Mouse (Mus musculus) MEL (cell line): ENCODE measurements around the gene Dse. TPM values are rescaled to one million over a fixed set of nuclear protein-coding genes. Genes with fewer than 3 reads are reported as not detected.

Experiments
- DNase-seq: peaks from one replicate; pipeline ENCODE4 v3.0.0; 2011; ENCODE audit warnings: low read depth, low spot score
- H3K27ac ChIP-seq: 2 replicates; pipeline ENCODE4 v1.5.1; 2012; ENCODE audit warnings: low read depth, mild to moderate bottlenecking, control low read depth, low read length, moderate library complexity; ENCODE audit not compliant: control insufficient read depth
- H3K27me3 ChIP-seq, 2 experiments: fragments of 150-350 bp in 1 of 2; sonication (generic) in 1 of 2; 2 replicates each; pipeline ENCODE4 v1.6.1; 2012; ENCODE audit warnings: low read length in 2 of 2, mild to moderate bottlenecking in 2 of 2, improper control_type of control experiment in 1 of 2, moderate library complexity in 1 of 2; ENCODE audit not compliant: insufficient read depth in 2 of 2, control insufficient read depth in 1 of 2
- H3K36me3 ChIP-seq, 2 experiments: 2 replicates each; pipeline ENCODE4 v1.6.1; 2012 to 2014; ENCODE audit warnings: low read length in 2 of 2, improper control_type of control experiment in 1 of 2, inconsistent platforms in 1 of 2, mild to moderate bottlenecking in 1 of 2; ENCODE audit not compliant: insufficient read depth in 2 of 2, control insufficient read depth in 1 of 2
- H3K4me1 ChIP-seq, 2 experiments: fragments of 150-350 bp in 1 of 2; sonication (generic) in 1 of 2; 2 replicates each; pipeline ENCODE4 v1.6.1; 2012; ENCODE audit warnings: low read length in 2 of 2, improper control_type of control experiment in 1 of 2, mild to moderate bottlenecking in 1 of 2; ENCODE audit not compliant: insufficient read depth in 2 of 2, control insufficient read depth in 1 of 2
- H3K4me3 ChIP-seq, 2 experiments: fragments of 150-350 bp in 1 of 2; sonication (generic) in 1 of 2; 2 replicates each; pipeline ENCODE4 v1.5.1; 2012; ENCODE audit warnings: low read depth in 2 of 2, low read length in 2 of 2, mild to moderate bottlenecking in 2 of 2, moderate library complexity in 2 of 2, control low read depth in 1 of 2, improper control_type of control experiment in 1 of 2; ENCODE audit not compliant: control insufficient read depth in 1 of 2, insufficient read depth in 1 of 2
- H3K79me2 ChIP-seq: 2 replicates; pipeline ENCODE4 v1.6.1; 2012; ENCODE audit warnings: mild to moderate bottlenecking, low read length, moderate library complexity; ENCODE audit not compliant: control insufficient read depth, poor library complexity, insufficient read depth
- H3K9ac ChIP-seq: 2 replicates; pipeline ENCODE4 v1.6.1; 2012; ENCODE audit warnings: low read depth, mild to moderate bottlenecking, control low read depth, low read length, moderate library complexity; ENCODE audit not compliant: control insufficient read depth, poor library complexity, severe bottlenecking
- H3K9me3 ChIP-seq: fragments of 150-350 bp; sonication (generic); replicated peaks from 2 replicates; pipeline ENCODE4 v1.6.1; 2012; ENCODE audit warnings: mild to moderate bottlenecking, low read length, improper control_type of control experiment, moderate library complexity; ENCODE audit not compliant: insufficient read depth
- CHD1 ChIP-seq: IDR thresholded peaks from 2 replicates; pipeline ENCODE4 v1.6.1; 2012; ENCODE audit warnings: low read depth, mild to moderate bottlenecking, inconsistent platforms, low read length, improper control_type of control experiment
- CHD2 ChIP-seq: IDR thresholded peaks from 2 replicates; pipeline ENCODE4 v1.6.1; 2011; ENCODE audit warnings: low read length, improper control_type of control experiment
- CTCF ChIP-seq, 3 experiments: IDR thresholded peaks in 2 of 3; conservative IDR thresholded peaks in 1 of 3; 2 replicates each; pipeline ENCODE4 v1.5.1; 2011 to 2012; ENCODE audit warnings: low read length in 3 of 3, low read depth in 2 of 3, mild to moderate bottlenecking in 2 of 3, improper control_type of control experiment in 1 of 3, inconsistent platforms in 1 of 3, mixed read lengths in 1 of 3, moderate library complexity in 1 of 3; ENCODE audit not compliant: control insufficient read depth in 1 of 3, insufficient read depth in 1 of 3, poor library complexity in 1 of 3, severe bottlenecking in 1 of 3
- E2F4 ChIP-seq: IDR thresholded peaks from 2 replicates; pipeline ENCODE4 v1.6.1; 2011; ENCODE audit warnings: low read depth, low read length, improper control_type of control experiment, borderline replicate concordance
- EP300 ChIP-seq, 2 experiments: IDR thresholded peaks; 2 replicates each; pipeline ENCODE4 v1.6.1; 2011; ENCODE audit warnings: improper control_type of control experiment in 2 of 2, low read length in 2 of 2, low read depth in 1 of 2, mild to moderate bottlenecking in 1 of 2
- ETS1 ChIP-seq: IDR thresholded peaks from 2 replicates; pipeline ENCODE4 v1.6.1; 2012; ENCODE audit warnings: low read depth, mild to moderate bottlenecking, inconsistent platforms, low read length, improper control_type of control experiment, moderate library complexity
- GABPA ChIP-seq: IDR thresholded peaks from 2 replicates; pipeline ENCODE4 v1.6.1; 2012; ENCODE audit warnings: low read depth, mild to moderate bottlenecking, inconsistent platforms, low read length, improper control_type of control experiment, moderate library complexity
- GATA1 ChIP-seq: IDR thresholded peaks from 2 replicates; pipeline ENCODE4 v1.6.1; 2011; ENCODE audit warnings: low read depth, low read length, improper control_type of control experiment
- HCFC1 ChIP-seq: IDR thresholded peaks from 2 replicates; pipeline ENCODE4 v1.6.1; 2012; ENCODE audit warnings: low read depth, mild to moderate bottlenecking, inconsistent platforms, low read length, improper control_type of control experiment, moderate library complexity
- JUND ChIP-seq: IDR thresholded peaks from 2 replicates; pipeline ENCODE4 v1.6.1; 2011; ENCODE audit warnings: low read depth, mild to moderate bottlenecking, improper control_type of control experiment, low read length
- KAT2A ChIP-seq: conservative IDR thresholded peaks from 2 replicates; pipeline ENCODE4 v1.6.1; 2012; ENCODE audit warnings: low read depth, low read length, improper control_type of control experiment, inconsistent platforms
- MAFK ChIP-seq: IDR thresholded peaks from 2 replicates; pipeline ENCODE4 v1.6.1; 2011; ENCODE audit warnings: low read depth, mild to moderate bottlenecking, low read length, improper control_type of control experiment, borderline replicate concordance
- MAZ ChIP-seq: IDR thresholded peaks from 2 replicates; pipeline ENCODE4 v1.6.1; 2012; ENCODE audit warnings: low read depth, mild to moderate bottlenecking, inconsistent platforms, low read length, improper control_type of control experiment
- MEF2A ChIP-seq: IDR thresholded peaks from 2 replicates; pipeline ENCODE4 v1.6.1; 2014; ENCODE audit warnings: low read depth, mild to moderate bottlenecking, inconsistent platforms, low read length, improper control_type of control experiment; ENCODE audit not compliant: poor library complexity, insufficient replicate concordance, severe bottlenecking; ENCODE audit errors: extremely low read depth
- MYC ChIP-seq: IDR thresholded peaks from 2 replicates; pipeline ENCODE4 v1.6.1; 2011; ENCODE audit warnings: low read depth, mild to moderate bottlenecking, low read length, improper control_type of control experiment, moderate library complexity
- POLR2A ChIP-seq, 2 experiments: IDR thresholded peaks; 2 replicates each; pipeline ENCODE4 v1.6.1; 2011 to 2012; ENCODE audit warnings: low read length in 2 of 2, mild to moderate bottlenecking in 2 of 2, control low read depth in 1 of 2, improper control_type of control experiment in 1 of 2, low read depth in 1 of 2, moderate library complexity in 1 of 2; ENCODE audit not compliant: control insufficient read depth in 1 of 2, insufficient read depth in 1 of 2, poor library complexity in 1 of 2
- POLR2AphosphoS5 ChIP-seq: IDR thresholded peaks from 2 replicates; pipeline ENCODE4 v1.6.1; 2012; ENCODE audit warnings: low read depth, borderline replicate concordance, mild to moderate bottlenecking, inconsistent platforms, low read length, moderate library complexity, mixed read lengths
- RAD21 ChIP-seq: IDR thresholded peaks from 2 replicates; pipeline ENCODE4 v1.6.1; 2011; ENCODE audit warnings: mild to moderate bottlenecking, low read depth, low read length, improper control_type of control experiment
- SMC3 ChIP-seq: IDR thresholded peaks from 2 replicates; pipeline ENCODE4 v1.6.1; 2011; ENCODE audit warnings: low read depth, low read length, improper control_type of control experiment
- TAL1 ChIP-seq: IDR thresholded peaks from 2 replicates; pipeline ENCODE4 v1.6.1; 2012; ENCODE audit warnings: mild to moderate bottlenecking, inconsistent platforms, low read length, moderate library complexity, mixed read lengths
- TBP ChIP-seq: IDR thresholded peaks from 2 replicates; pipeline ENCODE4 v1.8.0; 2011; ENCODE audit warnings: low read depth, low read length, improper control_type of control experiment
- TCF12 ChIP-seq: IDR thresholded peaks from 2 replicates; pipeline ENCODE4 v1.6.1; 2014; ENCODE audit warnings: low read depth, mild to moderate bottlenecking, inconsistent platforms, low read length, improper control_type of control experiment, moderate library complexity
- USF1 ChIP-seq: IDR thresholded peaks from 2 replicates; pipeline ENCODE4 v1.6.1; 2014; ENCODE audit warnings: low read depth, mild to moderate bottlenecking, inconsistent platforms, low read length, improper control_type of control experiment, moderate library complexity
- ZKSCAN1 ChIP-seq: IDR thresholded peaks from 2 replicates; pipeline ENCODE4 v1.6.1; 2012; ENCODE audit warnings: low read depth, mild to moderate bottlenecking, inconsistent platforms, low read length, improper control_type of control experiment, moderate library complexity
- ZMIZ1 ChIP-seq: IDR thresholded peaks from 2 replicates; pipeline ENCODE4 v1.6.1; 2012; ENCODE audit warnings: low read depth, mild to moderate bottlenecking, inconsistent platforms, low read length, improper control_type of control experiment, moderate library complexity
- ZNF384 ChIP-seq: IDR thresholded peaks from 2 replicates; pipeline ENCODE4 v1.6.1; 2012; ENCODE audit warnings: low read depth, mild to moderate bottlenecking, inconsistent platforms, low read length, improper control_type of control experiment
- polyA plus RNA-seq, 2 experiments: library from polyadenylated mRNA; stranded (reverse) in 1 of 2; unstranded in 1 of 2; fragments of >175 nt in 1 of 2; fragments of >200 nt in 1 of 2; gene quantifications; 2 replicates each; pipeline versions ENCODE4 v1.2.1 to v1.2.4; 2012; ENCODE audit warnings: low replicate concordance in 2 of 2, low read depth in 1 of 2; ENCODE audit not compliant: insufficient read length in 2 of 2, insufficient read depth in 1 of 2, missing spikeins in 1 of 2
- total RNA-seq: library from RNA; depleted of rRNA; stranded (reverse); fragments of 300-350 nt; gene quantifications from 2 replicates; pipeline ENCODE4 v1.2.3, GENCODE M21; 2012

Dse gene
- total and polyA plus RNA-seq, 3 experiments = not detected

DNA sequence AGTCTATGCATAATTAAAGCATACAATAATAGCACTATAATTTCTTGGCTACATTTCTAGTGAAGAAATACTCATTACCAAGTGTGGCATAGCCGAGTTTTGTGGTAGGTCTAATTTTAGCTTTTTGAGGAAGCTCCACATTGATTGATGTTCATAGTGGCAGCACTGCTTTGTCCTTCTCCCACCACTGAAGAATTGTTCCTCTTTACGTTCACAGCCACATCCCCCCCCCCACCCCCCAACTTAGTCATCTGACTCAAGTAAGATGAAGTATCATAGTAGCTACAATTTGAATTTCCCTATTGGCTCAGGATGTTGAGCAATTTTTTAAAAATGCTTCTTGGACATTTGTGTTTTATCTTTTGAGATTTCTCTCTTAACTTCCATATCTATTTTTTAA, 42.1 kb upstream of the Dse start:
- Histone ChIP-seq H3K4me3 (no peak overlapping the region), H3K9me3 (no peaks in the 10 kb centered on the region), H3K79me2 (no peaks in the 10 kb centered on the region), H3K4me1 (no peaks in the 10 kb centered on the region), H3K27ac (no peak overlapping the region), H3K9ac (no peak overlapping the region), H3K27me3 (no peaks in the 10 kb centered on the region), H3K36me3 (no peaks in the 10 kb centered on the region)
- TF ChIP-seq TBP (no peak), KAT2A (no peak), SMC3 (no peak), TCF12 (no peak), POLR2A (IDR thresholded peaks at IDR 0.05; ENCODE audit: control insufficient read depth in 1 of 2, insufficient read depth in 1 of 2, low read depth in 1 of 2, low read length in 2 of 2, poor library complexity in 1 of 2) (no peak), GATA1 (no peak), ZKSCAN1 (no peak), GABPA (no peak), CTCF (IDR thresholded peaks at IDR 0.05 in 2 of 3, conservative IDR thresholded peaks at IDR 0.05 in 1 of 3; ENCODE audit: control insufficient read depth in 1 of 3, insufficient read depth in 1 of 3, low read depth in 2 of 3, low read length in 3 of 3, poor library complexity in 1 of 3, severe bottlenecking in 1 of 3) (no peak), MYC (no peak), USF1 (no peak), JUND (no peak), TAL1 (no peak), MEF2A (no peak), MAFK (no peak), RAD21 (no peak), CHD2 (no peak)
- peak; percentile 44 for DNase-seq

- no peak for DNase-seq
- TF ChIP-seq ETS1 (no peak), CHD1 (no peak), EP300 (IDR thresholded peaks at IDR 0.05; ENCODE audit: low read depth in 1 of 2, low read length in 2 of 2) (no peak), ZNF384 (no peak), HCFC1 (no peak), MAFK (no peak), POLR2AphosphoS5 (no peak), TAL1 (no peak), MAZ (no peak), USF1 (no peak), SMC3 (no peak), ZMIZ1 (no peak), E2F4 (no peak), CHD2 (no peak)
- TF ChIP-seq, all 39 proteins: peak for 0
- H3K27ac ChIP-seq = no peak overlapping the region
- H3K27me3 ChIP-seq = no peaks in the 10 kb centered on the region; a peak in 1 of 4 replicates
- no peaks in the 10 kb centered on the region for H3K79me2 ChIP-seq
- H3K9ac ChIP-seq = no peak overlapping the region
- no peaks in the 10 kb centered on the region for H3K9me3 ChIP-seq
- no peaks in the 10 kb centered on the region for H3K36me3 ChIP-seq
- H3K4me1 ChIP-seq = no peaks in the 10 kb centered on the region
- no peak overlapping the region for H3K4me3 ChIP-seq
Observed at GRCm38 (mm10) chr10:34247757-34248156, 40.2 kb upstream of the Dse start.
